Mouse (Mus musculus) limb, embryonic 14.5 days (tissue): ENCODE results near the gene Rgs9. TPM values are rescaled to one million over a fixed set of nuclear protein-coding genes. Genes with fewer than 3 reads are reported as not detected.
A peak's percentile ranks its signal among the peaks of the same experiment; 100 is the strongest.

Experiments
- ATAC-seq: fragments of 200-750 bp; cut with Nextera tagmentation; 2 replicates; pipeline ENCODE4 v1.8.0; 2017; ENCODE audit warnings: low read depth, moderate number of reproducible peaks, moderate TSS enrichment; ENCODE audit not compliant: low FRiP score
- DNase-seq: peaks from one replicate; pipeline ENCODE4 v3.0.0-alpha.2; 2015; ENCODE audit warnings: low spot score
- H3K27ac ChIP-seq: fragments of 300-500 bp; sonication (generic); replicated peaks from 2 replicates; pipeline ENCODE4 v1.5.1; 2014; ENCODE audit warnings: low read depth, mild to moderate bottlenecking, low read length, moderate library complexity, mixed read lengths
- H3K27me3 ChIP-seq: fragments of 300-500 bp; sonication (generic); 2 replicates; pipeline ENCODE4 v1.6.1; 2014; ENCODE audit warnings: low read length, mixed read lengths; ENCODE audit not compliant: control insufficient read depth, insufficient read depth
- H3K36me3 ChIP-seq: fragments of 300-500 bp; sonication (generic); 2 replicates; pipeline ENCODE4 v1.6.1; 2014; ENCODE audit warnings: mild to moderate bottlenecking, low read length, moderate library complexity, mixed read lengths; ENCODE audit not compliant: control insufficient read depth, insufficient read depth
- H3K4me1 ChIP-seq: fragments of 300-500 bp; sonication (generic); 2 replicates; pipeline ENCODE4 v1.6.1; 2014; ENCODE audit warnings: antibody characterized with exemption, low read length, mixed read lengths; ENCODE audit not compliant: control insufficient read depth, insufficient read depth
- H3K4me2 ChIP-seq: fragments of 300-500 bp; sonication (generic); replicated peaks from 2 replicates; pipeline ENCODE4 v1.6.1; 2014; ENCODE audit warnings: low read depth, mild to moderate bottlenecking, low read length, moderate library complexity; ENCODE audit not compliant: severe bottlenecking
- H3K4me3 ChIP-seq: fragments of 300-500 bp; sonication (generic); replicated peaks from 2 replicates; pipeline ENCODE4 v1.5.1; 2014; ENCODE audit warnings: low read length
- H3K9ac ChIP-seq: fragments of 300-500 bp; sonication (generic); 2 replicates; pipeline ENCODE4 v1.6.1; 2014; ENCODE audit warnings: mild to moderate bottlenecking, low read depth, low read length, moderate library complexity; ENCODE audit not compliant: severe bottlenecking
- H3K9me3 ChIP-seq: fragments of 300-500 bp; sonication (generic); 2 replicates; pipeline ENCODE4 v1.6.1; 2016; ENCODE audit warnings: low read length; ENCODE audit not compliant: control insufficient read depth
- POLR2A ChIP-seq: fragments of 200-500 bp; IDR thresholded peaks from 2 replicates; pipeline ENCODE4 v1.8.0; 2012; ENCODE audit warnings: inconsistent platforms, mild to moderate bottlenecking, moderate library complexity, borderline replicate concordance; ENCODE audit not compliant: insufficient read depth, insufficient read length; ENCODE audit errors: extremely low read depth
- WGBS: fragments of 180-500 bp; shearing (Covaris S2); extraction: QIAGEN DNeasy Blood & Tissue Kit; methylation state at CpG from one replicate; pipeline ENCODE4 v1.1.7; 2014; 5-methylcytosine and 5-hydroxymethylcytosine counted together
- polyA plus RNA-seq, 2 experiments: library from polyadenylated mRNA; depleted of rRNA in 1 of 2; stranded (reverse) in 1 of 2; unstranded in 1 of 2; fragments of >200 nt; fragmentation: Nextera tagmentation in 1 of 2; extraction: Ambion mirVana in 1 of 2; gene quantifications; 2 replicates each; pipeline versions ENCODE4 v1.2.1 to v1.2.3; 2012 to 2014

Rgs9 gene
- polyA plus RNA-seq, 2 experiments = 2.1 to 6.1 TPM

DNA sequence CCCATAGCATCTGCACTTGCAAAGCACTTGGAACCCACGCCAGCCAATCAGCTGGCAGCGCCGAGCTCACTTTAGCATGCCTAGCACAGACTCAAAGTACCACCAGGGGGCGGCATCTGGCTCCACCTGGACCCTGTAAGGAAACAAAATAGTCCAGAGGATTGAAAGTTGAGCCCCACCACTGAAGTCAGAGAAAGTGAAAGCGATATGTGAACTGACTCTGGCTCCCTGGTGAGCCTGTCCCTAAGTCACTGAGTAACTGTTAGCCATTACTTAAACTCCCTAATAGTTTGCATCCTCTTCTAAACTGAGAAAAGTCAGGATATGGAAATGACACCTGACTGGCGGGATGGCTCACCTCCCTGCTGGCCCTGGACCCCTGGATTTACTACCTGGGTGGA lies 33.5 kb upstream of the Rgs9 start:
- peak; percentile 91 for ATAC-seq

DNA sequence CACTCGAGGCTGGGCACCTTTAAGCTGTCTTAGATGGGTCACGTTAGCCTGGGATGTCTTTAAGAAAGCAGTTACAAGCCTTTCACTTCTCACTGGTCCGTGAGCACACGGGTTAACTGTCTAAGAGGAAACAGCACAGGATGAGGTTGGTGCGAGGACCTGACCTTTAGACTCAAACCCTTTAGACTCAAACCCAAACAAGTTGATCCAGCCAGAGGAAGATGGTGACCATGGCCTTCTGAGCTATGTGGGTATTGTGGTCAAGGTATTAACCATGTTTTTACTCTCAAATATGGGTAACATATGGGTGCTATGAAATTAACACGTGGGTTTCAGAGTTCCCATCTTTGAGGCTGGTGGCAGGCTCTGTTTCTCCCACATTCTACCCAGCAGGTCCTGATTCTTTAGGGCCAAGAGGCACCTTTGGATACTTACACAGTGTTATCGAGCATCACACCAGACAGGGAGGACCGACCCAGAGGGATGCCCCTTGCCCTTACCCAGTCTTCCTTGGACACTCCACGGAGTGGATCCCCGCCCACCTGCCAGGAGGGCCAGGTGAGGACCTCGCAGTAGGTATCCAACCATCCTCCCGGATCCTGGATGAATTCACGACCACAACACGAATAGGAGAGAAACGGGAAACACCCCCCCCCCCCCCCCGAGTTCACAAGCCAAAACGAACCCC lies 32.9 kb upstream of the Rgs9 start:
- H3K27ac ChIP-seq = no peak overlapping the region
- no peak for ATAC-seq
- H3K4me3 ChIP-seq = no peak overlapping the region
- no peaks in the 10 kb centered on the region for H3K9me3 ChIP-seq
- TF ChIP-seq POLR2A = no peak
- H3K4me2 ChIP-seq = peak overlapping the region; percentile 44
- peaks cover 8% of the 10 kb centered on the region; the same call in 1 of the 2 replicates for H3K4me1 ChIP-seq
- no peak for DNase-seq
- WGBS = 34% methylated on average over 17 of the region's 17 CpGs
- H3K27me3 ChIP-seq = no peaks in the 10 kb centered on the region
- H3K9ac ChIP-seq = no peak overlapping the region
- no peaks in the 10 kb centered on the region for H3K36me3 ChIP-seq

More for the DNA sequence above, 33.5 kb upstream of the Rgs9 start:
- H3K27ac ChIP-seq = no peak overlapping the region
- peak overlapping the region; percentile 44 for H3K4me2 ChIP-seq
- DNase-seq = peak; percentile 96
- WGBS = 5% methylated on average over 6 of the region's 6 CpGs
- H3K9me3 ChIP-seq = no peaks in the 10 kb centered on the region
- peak overlapping the region; percentile 24 for H3K4me3 ChIP-seq
- no peaks in the 10 kb centered on the region for H3K27me3 ChIP-seq
- H3K36me3 ChIP-seq = no peaks in the 10 kb centered on the region
- TF ChIP-seq POLR2A = no peak
- H3K4me1 ChIP-seq = peaks cover 8% of the 10 kb centered on the region; the same call in 1 of the 2 replicates
- no peak overlapping the region for H3K9ac ChIP-seq

DNA sequence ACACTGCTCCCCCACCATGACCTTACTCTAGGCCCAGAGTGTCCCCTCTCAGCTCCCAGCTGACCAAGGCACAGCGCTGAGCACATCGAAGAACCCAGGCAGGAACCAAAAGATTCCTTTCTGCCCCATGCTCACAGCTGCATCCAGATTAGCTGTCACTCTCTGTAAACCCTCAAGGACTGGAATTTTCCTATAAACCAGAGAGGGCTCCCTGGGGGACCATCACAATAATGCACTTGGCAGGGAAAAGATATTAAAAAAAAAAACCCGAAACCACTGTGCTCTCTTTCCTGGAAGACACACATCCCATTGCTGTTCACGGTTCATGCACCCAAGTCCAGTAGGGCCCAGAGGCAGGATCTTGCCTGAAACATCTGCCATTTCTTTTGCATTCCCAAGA lies 31.4 kb upstream of the Rgs9 start:
- Histone ChIP-seq H3K27me3 (no peaks in the 10 kb centered on the region), H3K9ac (no peak overlapping the region), H3K9me3 (no peaks in the 10 kb centered on the region), H3K4me1 (peaks cover 8% of the 10 kb centered on the region; the same call in 1 of the 2 replicates), H3K36me3 (no peaks in the 10 kb centered on the region), H3K27ac (no peak overlapping the region), H3K4me3 (no peak overlapping the region), H3K4me2 (no peak overlapping the region)
- no peak for TF ChIP-seq POLR2A
- 30% methylated on average over 4 of the region's 4 CpGs for WGBS
- ATAC-seq (no peak), DNase-seq (no peak)

DNA sequence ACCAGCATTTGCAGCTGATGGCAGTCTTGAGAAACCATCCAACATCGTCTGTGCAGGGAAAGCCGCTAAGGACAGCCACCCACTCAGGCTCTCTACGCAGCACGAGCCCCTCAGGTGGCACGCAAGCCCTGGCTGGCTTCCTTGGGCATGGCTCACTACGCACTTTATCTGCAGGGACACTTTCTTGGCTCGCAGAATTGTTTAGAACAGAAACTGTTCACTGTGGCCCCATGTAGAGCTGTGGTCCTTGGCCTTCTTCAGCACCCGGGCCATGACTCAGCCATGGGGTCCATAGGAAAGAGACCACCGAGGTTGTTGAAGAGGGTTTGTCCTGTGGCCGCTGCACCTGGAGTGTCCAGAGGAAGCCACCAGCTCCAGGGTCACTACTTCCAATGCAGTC lies 30.0 kb upstream of the Rgs9 start:
- H3K9me3 ChIP-seq = no peaks in the 10 kb centered on the region
- H3K36me3 ChIP-seq = no peaks in the 10 kb centered on the region
- no peak overlapping the region for H3K4me2 ChIP-seq
- TF ChIP-seq POLR2A = no peak
- no peak overlapping the region for H3K9ac ChIP-seq
- 84% methylated on average over 10 of the region's 10 CpGs for WGBS
- H3K27ac ChIP-seq = no peak overlapping the region
- H3K4me1 ChIP-seq = peaks cover 8% of the 10 kb centered on the region; the same call in 1 of the 2 replicates
- DNase-seq (no peak), ATAC-seq (no peak)
- no peak overlapping the region for H3K4me3 ChIP-seq
- H3K27me3 ChIP-seq = no peaks in the 10 kb centered on the region

DNA sequence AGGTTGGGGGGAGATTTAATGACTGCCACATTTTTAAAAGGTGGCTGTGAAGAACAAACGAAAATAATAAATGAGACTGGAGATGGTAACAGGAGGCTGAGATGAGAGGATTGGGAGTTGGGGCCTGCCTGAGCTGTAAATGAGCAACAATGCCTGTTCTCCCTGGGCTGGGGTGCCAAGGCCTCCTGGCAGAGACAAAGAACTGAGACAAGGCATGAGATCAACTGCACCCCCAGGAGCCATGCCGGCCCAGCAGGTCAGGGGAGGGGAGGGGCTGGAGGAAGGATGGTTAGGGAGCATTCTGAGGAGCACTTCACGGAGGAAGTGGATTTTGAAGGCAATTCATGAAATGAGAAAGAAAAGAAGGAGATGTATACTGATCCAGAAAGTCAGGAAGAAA lies 29.5 kb upstream of the Rgs9 start:
- Histone ChIP-seq H3K9ac (no peak overlapping the region), H3K4me2 (no peak overlapping the region), H3K27me3 (no peaks in the 10 kb centered on the region), H3K36me3 (no peaks in the 10 kb centered on the region), H3K4me3 (no peak overlapping the region), H3K9me3 (no peaks in the 10 kb centered on the region), H3K4me1 (peaks cover 8% of the 10 kb centered on the region; the same call in 1 of the 2 replicates), H3K27ac (no peak overlapping the region)
- WGBS = 21% methylated on average over 3 of the region's 3 CpGs
- DNase-seq (no peak), ATAC-seq (no peak)
- TF ChIP-seq POLR2A = no peak
